Mouse (Mus musculus): ENCODE measurements at regions not wholly inside any gene's neighbourhood (a gene's known extent, or its start where the extent isn't known, plus 50 kb on each side); places are given as distances from the start of the nearest gene placed in this dataset.

DNA sequence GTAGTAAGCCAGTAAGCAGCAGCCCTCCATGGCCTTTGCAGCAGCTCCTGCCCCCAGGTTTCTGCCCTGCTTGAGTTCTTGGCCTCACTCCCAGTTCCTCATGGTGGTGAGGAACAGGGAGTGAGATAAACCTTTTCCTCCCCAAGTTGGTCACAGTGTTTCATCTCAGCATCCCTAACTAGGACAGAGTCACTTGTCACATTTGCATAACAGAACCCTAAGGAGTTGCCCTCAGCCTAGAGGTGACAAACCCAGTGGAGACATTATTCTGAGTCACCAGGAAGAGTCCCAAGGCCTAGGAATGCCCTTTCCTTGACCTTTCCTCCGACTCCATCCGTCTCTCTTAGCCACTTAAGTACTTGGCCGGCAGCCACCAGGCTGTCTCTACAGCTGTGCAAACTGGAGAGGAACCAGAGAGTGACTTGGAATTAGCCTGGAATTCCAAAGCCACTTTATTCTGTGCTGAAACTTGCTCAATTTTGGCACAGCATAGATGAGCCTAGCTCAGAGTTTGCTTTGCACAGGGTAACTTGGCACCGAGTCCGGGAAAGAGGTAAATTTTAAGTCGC is 630.1 kb upstream of the Auts2 start:
- DNase-seq (ENCODE audit: low read depth in 1 of 2, low spot score in 2 of 2), result peak in 1 of 2 experiments; percentile 5
- Histone ChIP-seq H3K4me3 (ENCODE audit: extremely low read depth, insufficient read depth, insufficient read length) (no peak overlapping the region), H3K4me1 (ENCODE audit: control insufficient read depth, insufficient read depth, insufficient read length) (no peaks in the 10 kb centered on the region), H3K36me3 (ENCODE audit: control insufficient read depth, insufficient read depth, low read length) (no peaks in the 10 kb centered on the region), H3K27me3 (ENCODE audit: control insufficient read depth, insufficient read depth, low read length) (no peaks in the 10 kb centered on the region), H3K27ac (ENCODE audit: insufficient read depth, low read length) (no peak overlapping the region)
- TF ChIP-seq CTCF (IDR thresholded peaks at IDR 0.05; ENCODE audit: extremely low read depth, insufficient read depth, insufficient read length, insufficient replicate concordance), result no peak
- TF ChIP-seq POLR2A (IDR thresholded peaks at IDR 0.05; ENCODE audit: low read depth, low read length), result no peak
- 58% methylated on average over 6 of the region's 6 CpGs for WGBS

DNA sequence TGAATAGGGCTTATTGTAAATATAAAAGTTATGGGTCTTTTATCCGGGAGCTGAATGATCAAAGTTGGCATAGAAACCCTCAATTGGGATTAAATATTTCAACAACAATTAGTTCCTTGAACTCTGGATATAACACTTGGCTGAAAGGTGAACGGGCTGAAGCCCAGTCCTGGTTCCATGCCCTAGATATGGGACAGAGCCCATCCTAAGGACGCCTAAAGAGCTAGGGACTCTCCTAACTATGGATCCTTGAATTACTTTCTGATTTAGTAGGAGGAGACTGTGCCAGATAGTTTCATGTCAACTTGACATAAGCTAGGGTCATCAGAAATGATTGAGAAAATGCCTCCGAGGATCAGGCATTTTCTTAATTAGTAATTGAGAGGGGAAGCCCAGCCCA is 629.5 kb upstream of the Auts2 start:
- DNase-seq (ENCODE audit: low read depth in 1 of 2, low spot score in 2 of 2), result no peak
- 81% methylated on average over 4 of the region's 4 CpGs for WGBS
- Histone ChIP-seq H3K4me1 (ENCODE audit: control insufficient read depth, insufficient read depth, insufficient read length) (no peaks in the 10 kb centered on the region), H3K27me3 (ENCODE audit: control insufficient read depth, insufficient read depth, low read length) (no peaks in the 10 kb centered on the region), H3K4me3 (ENCODE audit: extremely low read depth, insufficient read depth, insufficient read length) (no peak overlapping the region), H3K36me3 (ENCODE audit: control insufficient read depth, insufficient read depth, low read length) (no peaks in the 10 kb centered on the region), H3K27ac (ENCODE audit: insufficient read depth, low read length) (no peak overlapping the region)
- TF ChIP-seq POLR2A (IDR thresholded peaks at IDR 0.05; ENCODE audit: low read depth, low read length) (no peak), CTCF (IDR thresholded peaks at IDR 0.05; ENCODE audit: extremely low read depth, insufficient read depth, insufficient read length, insufficient replicate concordance) (no peak)

DNA sequence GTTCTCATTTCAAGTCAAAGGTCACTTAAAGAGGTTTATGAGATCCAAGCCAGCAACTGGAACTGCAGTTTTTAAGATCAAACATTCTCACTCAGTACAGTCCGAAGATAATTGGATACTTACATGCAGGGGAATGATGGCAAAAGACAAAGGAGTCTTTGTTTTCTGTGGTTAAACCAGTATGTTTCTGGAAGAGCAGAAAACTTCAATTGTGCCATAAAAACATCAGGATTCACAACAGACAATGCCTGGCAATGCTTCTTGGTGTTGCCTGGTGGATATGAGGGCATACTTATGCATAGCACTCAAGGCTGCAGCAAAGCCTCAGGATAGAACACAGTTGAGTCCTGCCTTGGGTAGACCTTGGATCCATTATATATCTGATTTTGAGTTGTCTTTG is 628.1 kb upstream of the Auts2 start:
- H3K36me3 ChIP-seq (ENCODE audit: control insufficient read depth, insufficient read depth, low read length), result no peaks in the 10 kb centered on the region

DNA sequence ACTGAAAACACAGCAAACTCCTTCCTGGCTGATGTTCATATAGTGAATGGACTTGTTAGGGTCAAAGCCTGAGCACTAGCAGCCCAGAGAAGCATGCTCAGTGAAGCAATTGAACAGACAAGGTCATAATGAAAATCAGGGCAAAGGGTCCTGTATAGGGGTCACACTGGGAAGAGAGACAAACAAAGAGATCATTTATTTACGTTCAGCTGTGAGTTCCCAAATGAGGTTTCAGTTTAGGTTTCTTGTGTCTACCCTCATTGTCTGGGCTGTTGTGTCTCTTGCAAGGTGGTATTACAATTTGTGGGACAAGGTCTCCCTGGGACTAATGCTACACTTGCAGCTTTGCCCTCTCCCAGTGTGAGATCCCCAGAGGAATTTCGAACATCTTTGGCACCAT is 624.4 kb upstream of the Auts2 start:
- no peak for DNase-seq (ENCODE audit: low read depth in 1 of 2, low spot score in 2 of 2)

More for the DNA sequence above, 628.1 kb upstream of the Auts2 start:
- Histone ChIP-seq H3K27ac (ENCODE audit: insufficient read depth, low read length) (no peak overlapping the region), H3K4me3 (ENCODE audit: extremely low read depth, insufficient read depth, insufficient read length) (no peak overlapping the region), H3K4me1 (ENCODE audit: control insufficient read depth, insufficient read depth, insufficient read length) (no peaks in the 10 kb centered on the region), H3K27me3 (ENCODE audit: control insufficient read depth, insufficient read depth, low read length) (no peaks in the 10 kb centered on the region)
- 78% methylated on average over 1 of the region's 1 CpGs for WGBS
- DNase-seq (ENCODE audit: low read depth in 1 of 2, low spot score in 2 of 2), result no peak
- TF ChIP-seq POLR2A (IDR thresholded peaks at IDR 0.05; ENCODE audit: low read depth, low read length), result no peak
- TF ChIP-seq CTCF (IDR thresholded peaks at IDR 0.05; ENCODE audit: extremely low read depth, insufficient read depth, insufficient read length, insufficient replicate concordance), result no peak

DNA sequence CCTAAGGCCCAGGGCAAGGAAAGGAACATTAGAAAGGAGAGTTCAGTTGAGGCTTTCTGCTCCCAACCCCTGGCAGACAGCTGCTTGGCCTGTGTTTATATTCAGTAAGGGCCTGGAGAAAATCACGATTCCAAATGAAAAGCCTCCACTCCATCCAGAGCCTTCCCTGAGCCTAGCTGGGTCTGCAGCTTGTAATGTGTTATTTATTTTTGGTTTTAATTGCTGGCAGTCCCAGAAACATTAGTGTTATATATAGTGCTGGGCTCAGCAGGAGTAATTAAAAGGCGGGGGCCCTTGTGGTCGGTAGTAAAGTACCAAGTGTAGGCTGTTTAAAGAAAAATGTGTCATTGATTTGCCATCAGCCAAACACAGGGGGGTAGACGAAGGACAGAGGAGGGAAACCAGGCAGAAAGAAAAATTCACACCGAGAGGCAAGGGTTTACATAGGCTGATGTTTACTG is 623.9 kb upstream of the Auts2 start:
- 52% methylated on average over 5 of the region's 5 CpGs for WGBS
- no peaks in the 10 kb centered on the region for H3K4me1 ChIP-seq (ENCODE audit: control insufficient read depth, insufficient read depth, insufficient read length)
- H3K27ac ChIP-seq (ENCODE audit: insufficient read depth, low read length), result no peak overlapping the region
- DNase-seq (ENCODE audit: low read depth in 1 of 2, low spot score in 2 of 2), result no peak
- TF ChIP-seq CTCF (IDR thresholded peaks at IDR 0.05; ENCODE audit: extremely low read depth, insufficient read depth, insufficient read length, insufficient replicate concordance), result no peak
- TF ChIP-seq POLR2A (IDR thresholded peaks at IDR 0.05; ENCODE audit: low read depth, low read length), result no peak
- H3K36me3 ChIP-seq (ENCODE audit: control insufficient read depth, insufficient read depth, low read length), result no peaks in the 10 kb centered on the region
- no peaks in the 10 kb centered on the region for H3K27me3 ChIP-seq (ENCODE audit: control insufficient read depth, insufficient read depth, low read length)
- no peak overlapping the region for H3K4me3 ChIP-seq (ENCODE audit: extremely low read depth, insufficient read depth, insufficient read length)

More for the DNA sequence above, 624.4 kb upstream of the Auts2 start:
- H3K4me3 ChIP-seq (ENCODE audit: extremely low read depth, insufficient read depth, insufficient read length), result no peak overlapping the region
- H3K4me1 ChIP-seq (ENCODE audit: control insufficient read depth, insufficient read depth, insufficient read length), result no peaks in the 10 kb centered on the region
- no peak for TF ChIP-seq CTCF (IDR thresholded peaks at IDR 0.05; ENCODE audit: extremely low read depth, insufficient read depth, insufficient read length, insufficient replicate concordance)
- no peak for TF ChIP-seq POLR2A (IDR thresholded peaks at IDR 0.05; ENCODE audit: low read depth, low read length)
- no peaks in the 10 kb centered on the region for H3K27me3 ChIP-seq (ENCODE audit: control insufficient read depth, insufficient read depth, low read length)
- WGBS, result 76% methylated on average over 2 of the region's 2 CpGs
- H3K27ac ChIP-seq (ENCODE audit: insufficient read depth, low read length), result no peak overlapping the region
- H3K36me3 ChIP-seq (ENCODE audit: control insufficient read depth, insufficient read depth, low read length), result no peaks in the 10 kb centered on the region

DNA sequence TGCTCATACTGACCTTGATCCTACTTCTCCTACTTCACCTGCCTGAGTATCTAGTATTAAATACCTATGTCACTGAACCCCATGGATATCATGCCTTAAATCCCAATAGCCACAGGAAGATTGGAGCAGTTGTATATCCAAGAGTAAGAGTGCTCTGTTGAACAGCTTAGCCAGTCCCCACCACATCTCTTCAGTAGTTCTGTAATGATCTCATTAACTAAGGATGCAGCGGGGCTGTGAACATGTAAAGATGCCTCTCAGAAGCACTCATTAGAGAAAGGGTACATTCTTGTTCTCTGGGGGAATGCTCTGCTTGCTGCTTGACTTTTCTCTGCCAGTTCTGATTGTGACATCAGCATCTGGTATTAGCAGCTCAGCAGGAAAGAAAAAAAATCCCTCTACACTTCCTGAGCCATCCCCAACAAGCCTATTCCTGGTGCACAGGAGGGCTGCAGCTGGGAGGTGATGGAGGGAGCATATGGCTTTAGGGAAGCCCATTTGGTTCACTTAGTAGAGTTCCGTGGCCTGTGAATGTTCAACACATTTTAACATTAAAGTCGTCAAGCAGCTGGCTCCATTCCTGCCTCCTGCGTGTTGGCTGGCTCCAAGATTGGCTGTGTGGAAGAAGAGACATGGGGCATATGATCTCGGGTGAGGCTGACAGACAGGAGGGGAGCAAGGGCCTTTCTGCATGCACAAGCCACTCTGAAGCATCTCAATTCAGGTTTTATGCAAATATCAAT is 613.1 kb upstream of the Auts2 start:
- TF ChIP-seq CTCF (IDR thresholded peaks at IDR 0.05; ENCODE audit: extremely low read depth, insufficient read depth, insufficient read length, insufficient replicate concordance), result no peak
- no peak for TF ChIP-seq POLR2A (IDR thresholded peaks at IDR 0.05; ENCODE audit: low read depth, low read length)
- Histone ChIP-seq H3K4me3 (ENCODE audit: extremely low read depth, insufficient read depth, insufficient read length) (no peak overlapping the region), H3K4me1 (ENCODE audit: control insufficient read depth, insufficient read depth, insufficient read length) (no peaks in the 10 kb centered on the region), H3K27ac (ENCODE audit: insufficient read depth, low read length) (no peak overlapping the region), H3K36me3 (ENCODE audit: control insufficient read depth, insufficient read depth, low read length) (no peaks in the 10 kb centered on the region), H3K27me3 (ENCODE audit: control insufficient read depth, insufficient read depth, low read length) (no peaks in the 10 kb centered on the region)
- DNase-seq (ENCODE audit: low read depth in 1 of 2, low spot score in 2 of 2), result no peak
- 53% methylated on average over 5 of the region's 5 CpGs for WGBS

DNA sequence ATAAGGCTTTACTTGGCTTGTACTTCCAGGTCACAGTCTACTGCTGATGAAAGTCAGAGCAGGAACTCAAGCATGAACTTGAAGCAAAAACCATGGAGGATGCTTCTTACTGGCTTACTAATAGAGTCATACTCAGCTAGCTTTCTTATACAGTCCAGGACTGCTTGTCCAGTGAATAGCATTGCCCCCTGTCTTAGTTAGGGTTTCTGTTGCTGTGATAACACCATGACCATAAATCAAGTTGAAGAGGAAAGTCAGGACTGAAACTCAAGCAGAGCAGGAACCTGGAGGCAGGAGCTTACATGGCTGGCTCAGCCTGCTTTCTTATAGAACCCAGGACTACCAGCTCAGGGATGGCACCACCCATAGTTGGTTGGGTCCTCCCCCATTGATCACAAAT is 602.9 kb upstream of the Auts2 start:
- no peak for TF ChIP-seq CTCF (IDR thresholded peaks at IDR 0.05; ENCODE audit: extremely low read depth, insufficient read depth, insufficient read length, insufficient replicate concordance)
- TF ChIP-seq POLR2A (IDR thresholded peaks at IDR 0.05; ENCODE audit: low read depth, low read length), result no peak
- no peak overlapping the region for H3K27ac ChIP-seq (ENCODE audit: insufficient read depth, low read length)
- no peaks in the 10 kb centered on the region for H3K4me1 ChIP-seq (ENCODE audit: control insufficient read depth, insufficient read depth, insufficient read length)
- H3K36me3 ChIP-seq (ENCODE audit: control insufficient read depth, insufficient read depth, low read length), result no peaks in the 10 kb centered on the region
- no peaks in the 10 kb centered on the region for H3K27me3 ChIP-seq (ENCODE audit: control insufficient read depth, insufficient read depth, low read length)
- H3K4me3 ChIP-seq (ENCODE audit: extremely low read depth, insufficient read depth, insufficient read length), result no peak overlapping the region
- no peak for DNase-seq (ENCODE audit: low read depth in 1 of 2, low spot score in 2 of 2)
